Mouse (Mus musculus): ENCODE measurements around the gene Krtap19-4. TPM values are rescaled to one million over a fixed set of nuclear protein-coding genes. Genes with fewer than 3 reads are reported as not detected.

Krtap19-4 gene
- polyA plus RNA-seq, 1 experiment = not detected

- TF ChIP-seq POLR2A (IDR thresholded peaks at IDR 0.05; ENCODE audit: borderline replicate concordance, low read depth, low read length) (no peak), CTCF (IDR thresholded peaks at IDR 0.05; ENCODE audit: low read depth, low read length) (no peak)
- H3K4me3 ChIP-seq (ENCODE audit: insufficient read depth, low read length) = no peak overlapping the region
- H3K4me1 ChIP-seq (ENCODE audit: control insufficient read depth, insufficient read depth, low read length) = no peaks in the 10 kb centered on the region
- no peak overlapping the region for H3K27ac ChIP-seq (ENCODE audit: insufficient read depth, low read depth, low read length)
Observed at GRCm38 (mm10) chr16:88847363-88847762, 37.5 kb downstream of the Krtap19-4 start.

Other genes with a start within 250 kb of the Krtap19-4 start
- not detected in 2 replicates for gene Krtap26-1, start 237.3 kb downstream of the Krtap19-4 start, polyA plus RNA-seq (2012; ENCODE audit: insufficient read depth, insufficient read length, missing spikeins)
- not detected in 2 replicates for gene Krtap27-1, start 213.4 kb downstream of the Krtap19-4 start, polyA plus RNA-seq (2012; ENCODE audit: insufficient read depth, insufficient read length, missing spikeins)
- not detected in 2 replicates for gene 2310061N02Rik, start 177.1 kb downstream of the Krtap19-4 start, polyA plus RNA-seq (2012; ENCODE audit: insufficient read depth, insufficient read length, missing spikeins)
- gene Krtap13-1, start 156.2 kb downstream of the Krtap19-4 start, polyA plus RNA-seq (2012; ENCODE audit: insufficient read depth, insufficient read length, missing spikeins) = not detected in 2 replicates
- not detected in 2 replicates for gene Krtap13, start 133.5 kb downstream of the Krtap19-4 start, polyA plus RNA-seq (2012; ENCODE audit: insufficient read depth, insufficient read length, missing spikeins)
- not detected in 2 replicates for gene 2310034C09Rik, start 126.2 kb downstream of the Krtap19-4 start, polyA plus RNA-seq (2012; ENCODE audit: insufficient read depth, insufficient read length, missing spikeins)
- gene 2310057N15Rik, start 110.9 kb downstream of the Krtap19-4 start, polyA plus RNA-seq (2012; ENCODE audit: insufficient read depth, insufficient read length, missing spikeins) = not detected in 2 replicates
- not detected in 2 replicates for gene Gm5965, start 107.2 kb downstream of the Krtap19-4 start, polyA plus RNA-seq (2012; ENCODE audit: insufficient read depth, insufficient read length, missing spikeins)
- gene Gm20741, start 72.9 kb downstream of the Krtap19-4 start, polyA plus RNA-seq (2012; ENCODE audit: insufficient read depth, insufficient read length, missing spikeins) = not detected in 2 replicates
- gene Krtap15, start 64.9 kb downstream of the Krtap19-4 start, polyA plus RNA-seq (2012; ENCODE audit: insufficient read depth, insufficient read length, missing spikeins) = not detected in 2 replicates
- gene Krtap14, start 58.9 kb downstream of the Krtap19-4 start, polyA plus RNA-seq (2012; ENCODE audit: insufficient read depth, insufficient read length, missing spikeins) = not detected in 2 replicates
- not detected in 2 replicates for gene Krtap19-1, start 15.7 kb downstream of the Krtap19-4 start, polyA plus RNA-seq (2012; ENCODE audit: insufficient read depth, insufficient read length, missing spikeins)
- not detected in 2 replicates for gene Krtap19-2, start 10.8 kb downstream of the Krtap19-4 start, polyA plus RNA-seq (2012; ENCODE audit: insufficient read depth, insufficient read length, missing spikeins)
- gene Krtap19-3, start 7.1 kb downstream of the Krtap19-4 start, polyA plus RNA-seq (2012; ENCODE audit: insufficient read depth, insufficient read length, missing spikeins) = not detected in 2 replicates
- gene Krtap19-5, start 11.4 kb upstream of the Krtap19-4 start, polyA plus RNA-seq (2012; ENCODE audit: insufficient read depth, insufficient read length, missing spikeins) = not detected in 2 replicates
- not detected in 2 replicates for gene Krtap19-9b, start 47.2 kb upstream of the Krtap19-4 start, polyA plus RNA-seq (2012; ENCODE audit: insufficient read depth, insufficient read length, missing spikeins)
- not detected in 2 replicates for gene Krtap16-3, start 77.8 kb upstream of the Krtap19-4 start, polyA plus RNA-seq (2012; ENCODE audit: insufficient read depth, insufficient read length, missing spikeins)
- gene Krtap22-2, start 125.7 kb upstream of the Krtap19-4 start, polyA plus RNA-seq (2012; ENCODE audit: insufficient read depth, insufficient read length, missing spikeins) = not detected in 2 replicates
- not detected in 2 replicates for gene Gm10229, start 130.2 kb upstream of the Krtap19-4 start, polyA plus RNA-seq (2012; ENCODE audit: insufficient read depth, insufficient read length, missing spikeins)
- not detected in 2 replicates for gene Krtap6-1, start 146.6 kb upstream of the Krtap19-4 start, polyA plus RNA-seq (2012; ENCODE audit: insufficient read depth, insufficient read length, missing spikeins)
- gene Gm10228, start 156.4 kb upstream of the Krtap19-4 start, polyA plus RNA-seq (2012; ENCODE audit: insufficient read depth, insufficient read length, missing spikeins) = not detected in 2 replicates
- gene Krtap6-5, start 162.8 kb upstream of the Krtap19-4 start, polyA plus RNA-seq (2012; ENCODE audit: insufficient read depth, insufficient read length, missing spikeins) = not detected in 2 replicates
- gene 1110025L11Rik, start 178.9 kb upstream of the Krtap19-4 start, polyA plus RNA-seq (2012; ENCODE audit: insufficient read depth, insufficient read length, missing spikeins) = not detected in 2 replicates
- gene Krtap6-3, start 198.9 kb upstream of the Krtap19-4 start, polyA plus RNA-seq (2012; ENCODE audit: insufficient read depth, insufficient read length, missing spikeins) = not detected in 2 replicates